Mouse (Mus musculus) embryo, embryonic 10 days (tissue): ENCODE results near the gene Mfsd1.

Experiments
- DNase-seq: peaks from one replicate; pipeline ENCODE4 v3.0.0-alpha.2; 2015; ENCODE audit warnings: low spot score

The Mfsd1 gene

GRCm38 (mm10) chr3:67624629-67625028 lies 42.1 kb downstream of the Mfsd1 start:
- peak; percentile 25 for DNase-seq

GRCm38 (mm10) chr3:67643135-67643534 lies 60.6 kb downstream of the Mfsd1 start:
- DNase-seq, result no peak

- DNase-seq, result peak; percentile 8
These were observed 63.3 kb downstream of the Mfsd1 start for GRCm38 (mm10) chr3:67645640-67646466.
